Mouse (Mus musculus) ES-CJ7 (cell line): ENCODE results near the gene Ppp1r15b.
A peak's percentile ranks its signal among the peaks of the same experiment; 100 is the strongest.

Experiments
- DNase-seq: peaks from one replicate; pipeline ENCODE4 v3.0.0; 2011; ENCODE audit warnings: low read depth, low spot score

Gene Ppp1r15b

GRCm38 (mm10) chr1:133119931-133120712 is 10.8 kb upstream of the Ppp1r15b start:
- DNase-seq, result no peak

- DNase-seq, result no peak
These were observed 9.7 kb upstream of the Ppp1r15b start for GRCm38 (mm10) chr1:133121246-133121645.

GRCm38 (mm10) chr1:133124137-133124536 is 6.8 kb upstream of the Ppp1r15b start:
- no peak for DNase-seq

- peak; percentile 85 for DNase-seq
These were observed 5.1 kb upstream of the Ppp1r15b start for GRCm38 (mm10) chr1:133125640-133126364.

- peak; percentile 76 for DNase-seq
These were observed 4.6 kb upstream of the Ppp1r15b start for GRCm38 (mm10) chr1:133126365-133126740.

- DNase-seq, result peak; percentile 53
These were observed 3.6 kb upstream of the Ppp1r15b start for GRCm38 (mm10) chr1:133127328-133127727.

GRCm38 (mm10) chr1:133129471-133130221 is 1.3 kb upstream of the Ppp1r15b start:
- DNase-seq, result peak; percentile 84

GRCm38 (mm10) chr1:133131561-133131905 is 590 bp downstream of the Ppp1r15b start:
- no peak for DNase-seq

GRCm38 (mm10) chr1:133131936-133132335 is 993 bp downstream of the Ppp1r15b start:
- DNase-seq, result no peak

GRCm38 (mm10) chr1:133132388-133133326 is 1.7 kb downstream of the Ppp1r15b start:
- DNase-seq, result no peak

- no peak for DNase-seq
These were observed 2.5 kb downstream of the Ppp1r15b start for GRCm38 (mm10) chr1:133133425-133133824.

GRCm38 (mm10) chr1:133134071-133134470 is 3.1 kb downstream of the Ppp1r15b start:
- DNase-seq, result no peak

- no peak for DNase-seq
These were observed 3.9 kb downstream of the Ppp1r15b start for GRCm38 (mm10) chr1:133134881-133135280.

GRCm38 (mm10) chr1:133135808-133136207 is 4.9 kb downstream of the Ppp1r15b start:
- DNase-seq, result no peak

GRCm38 (mm10) chr1:133138401-133138800 is 7.5 kb downstream of the Ppp1r15b start:
- DNase-seq, result no peak

- DNase-seq, result peak; percentile 90
These were observed 15.4 kb downstream of the Ppp1r15b start for GRCm38 (mm10) chr1:133146014-133147009.

- DNase-seq, result no peak
These were observed 16.4 kb downstream of the Ppp1r15b start for GRCm38 (mm10) chr1:133147324-133147723.

GRCm38 (mm10) chr1:133148122-133148521 is 17.2 kb downstream of the Ppp1r15b start:
- no peak for DNase-seq

GRCm38 (mm10) chr1:133150556-133150955 is 19.6 kb downstream of the Ppp1r15b start:
- DNase-seq, result no peak

- no peak for DNase-seq
These were observed 21.3 kb downstream of the Ppp1r15b start for GRCm38 (mm10) chr1:133152213-133152612.
